Mouse (Mus musculus) liver, embryonic 14.5 days (tissue): ENCODE results near the gene Slc35c1.

Source experiments
- CTCF ChIP-seq: IDR thresholded peaks from 2 replicates; pipeline ENCODE4 v1.5.1; 2016; ENCODE audit warnings: antibody characterized with exemption, low read depth, control low read depth
- EP300 ChIP-seq: IDR thresholded peaks from 2 replicates; pipeline ENCODE4 v1.6.1; 2016; ENCODE audit warnings: antibody characterized with exemption, low read depth

- no peak for TF ChIP-seq CTCF
- TF ChIP-seq EP300, result no peak
Measured at GRCm38 (mm10) chr2:92438567-92438966, 21.8 kb downstream of the Slc35c1 start.
